Mouse (Mus musculus) cerebellum, adult 2 months (tissue): ENCODE measurements around the gene Ikzf1.

Experiments
- CTCF ChIP-seq: fragments of 200-500 bp; IDR thresholded peaks from 2 replicates; pipeline ENCODE4 v1.5.1; 2011; ENCODE audit warnings: low read depth, mild to moderate bottlenecking, control low read depth, low read length, moderate library complexity, borderline replicate concordance; ENCODE audit not compliant: insufficient read depth
- POLR2A ChIP-seq: fragments of 200-500 bp; IDR thresholded peaks from 2 replicates; pipeline ENCODE4 v1.6.1; 2011; ENCODE audit warnings: low read length, control low read depth, borderline replicate concordance; ENCODE audit not compliant: insufficient read depth

DNA sequence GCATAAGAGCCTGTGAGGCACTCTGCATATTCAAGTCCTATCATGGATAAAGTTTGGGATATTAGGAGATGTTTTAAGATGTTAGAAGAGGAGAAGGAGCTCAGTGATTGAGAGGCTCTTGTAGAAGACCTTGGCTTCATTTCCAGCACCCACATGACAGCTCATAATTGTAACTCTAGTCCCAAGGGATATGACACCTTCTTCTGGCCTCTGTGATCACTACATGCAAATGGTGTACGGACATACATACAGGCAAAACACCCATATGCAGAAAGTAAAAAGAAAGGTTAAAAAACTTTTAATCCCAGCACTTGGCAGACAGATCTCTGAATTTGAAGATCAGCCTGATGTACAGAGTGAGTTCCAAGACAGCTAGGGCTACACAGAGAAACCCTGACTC lies 113.9 kb downstream of the Ikzf1 start:
- TF ChIP-seq POLR2A, result no peak
- TF ChIP-seq CTCF, result no peak
